Mouse (Mus musculus): Measurements from ENCODE around the gene Blm.

The Blm gene

DNA sequence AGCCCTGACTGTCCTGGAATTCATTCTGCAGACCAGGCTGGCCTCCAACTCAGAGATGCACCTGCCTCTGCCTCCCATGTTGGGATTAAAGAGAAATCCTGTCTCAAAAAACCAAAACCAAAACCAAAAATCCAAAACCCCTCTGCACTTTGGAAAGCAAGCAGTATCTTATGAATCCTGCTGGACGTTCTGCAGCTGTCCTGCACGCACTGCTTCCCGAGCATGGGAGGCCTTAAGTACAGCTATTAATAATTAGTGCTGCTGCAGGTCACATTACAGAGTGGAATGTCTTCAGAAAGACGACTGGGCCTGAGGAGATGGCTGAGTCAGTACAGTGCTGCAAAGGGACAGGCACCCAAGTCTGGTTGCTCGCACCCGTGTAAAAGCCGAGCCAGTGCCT, 73.0 kb downstream of the Blm start:
- no peak for DNase-seq (ENCODE audit: low spot score in 2 of 2)

DNA sequence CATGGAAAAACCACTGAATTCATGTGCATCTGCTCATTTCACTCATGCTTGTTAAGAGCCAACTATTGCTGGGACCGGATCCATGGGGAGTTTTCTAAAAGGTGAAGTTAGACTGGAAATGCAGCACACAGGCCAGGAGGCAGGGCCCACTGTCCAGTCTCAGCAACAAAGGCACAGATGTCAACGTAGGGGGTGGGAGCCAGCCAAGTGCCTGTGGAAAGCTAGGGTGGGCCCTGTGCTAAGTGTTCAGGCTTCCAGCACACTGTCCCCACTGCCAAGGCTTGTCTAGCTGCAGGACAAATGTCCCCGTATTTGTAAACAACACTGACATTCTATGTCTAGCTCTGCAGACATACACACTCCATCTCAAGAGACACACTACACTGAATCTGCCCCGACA, 74.0 kb downstream of the Blm start:
- DNase-seq (ENCODE audit: low spot score in 2 of 2), result no peak

DNA sequence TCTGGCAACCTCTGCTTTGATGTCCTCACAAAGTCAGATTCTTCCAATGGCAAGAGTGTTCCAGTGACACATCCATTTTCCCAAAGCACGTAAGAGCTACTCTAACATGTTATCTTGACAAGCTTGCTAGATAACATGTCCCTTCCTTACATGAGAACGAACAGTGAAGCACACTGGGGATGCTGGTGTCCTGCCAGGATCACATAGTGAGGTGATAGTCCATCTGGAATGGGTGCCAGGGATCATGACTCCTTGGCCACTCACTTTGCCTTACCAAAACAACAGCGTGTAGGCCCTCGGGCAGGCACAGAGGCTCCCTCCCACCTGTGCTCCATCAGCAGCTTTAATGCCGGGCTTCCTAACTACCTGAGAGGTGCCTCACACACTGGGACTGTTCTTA, 74.7 kb downstream of the Blm start:
- DNase-seq (ENCODE audit: low spot score in 2 of 2), result no peak

DNA sequence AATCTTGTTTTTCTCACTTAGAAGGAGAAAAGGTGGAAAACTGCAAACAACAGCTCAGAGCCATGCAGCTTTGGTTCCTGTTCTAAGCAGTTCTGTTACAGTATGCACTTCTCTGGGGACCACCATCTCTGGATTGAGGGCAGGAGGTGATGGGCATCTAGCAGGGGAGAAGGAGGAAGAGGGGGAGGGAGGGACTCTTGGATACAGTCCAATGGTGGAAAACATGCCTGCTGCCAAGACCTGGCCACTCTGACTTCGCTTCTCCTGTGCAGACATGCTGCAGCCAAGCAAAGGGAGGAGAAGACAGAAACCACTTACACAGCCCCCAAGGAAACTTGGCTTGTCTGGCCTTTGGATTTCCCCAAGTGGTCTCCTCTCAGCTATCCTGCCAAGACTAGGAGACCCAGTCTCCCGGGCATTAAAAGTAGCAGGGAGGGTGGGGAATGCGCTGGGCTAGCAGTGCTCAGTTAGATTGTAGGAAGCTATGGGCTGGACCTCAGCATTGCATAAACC, 77.0 kb downstream of the Blm start:
- DNase-seq (ENCODE audit: low spot score in 2 of 2), result no peak

DNA sequence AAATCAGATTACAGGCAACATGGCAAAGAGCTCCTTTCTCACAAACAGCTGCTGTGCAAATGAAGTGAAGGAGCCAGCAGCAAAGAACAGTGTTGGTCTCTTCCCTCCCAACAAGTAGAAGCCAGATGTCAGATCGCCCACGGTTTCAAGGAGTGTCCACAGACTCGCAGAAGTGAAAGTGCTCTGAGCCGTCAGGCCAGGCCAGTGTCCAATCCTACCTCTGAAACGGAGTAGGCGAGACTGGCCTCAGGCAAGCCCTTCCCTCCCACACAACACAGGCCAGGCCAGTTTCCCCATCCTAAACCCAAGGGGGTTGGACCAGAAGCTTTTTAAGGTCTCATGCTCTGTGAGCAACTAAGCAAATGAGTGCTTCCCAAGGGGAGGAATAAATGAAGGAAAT, 77.7 kb downstream of the Blm start:
- no peak for DNase-seq (ENCODE audit: low spot score in 2 of 2)

DNA sequence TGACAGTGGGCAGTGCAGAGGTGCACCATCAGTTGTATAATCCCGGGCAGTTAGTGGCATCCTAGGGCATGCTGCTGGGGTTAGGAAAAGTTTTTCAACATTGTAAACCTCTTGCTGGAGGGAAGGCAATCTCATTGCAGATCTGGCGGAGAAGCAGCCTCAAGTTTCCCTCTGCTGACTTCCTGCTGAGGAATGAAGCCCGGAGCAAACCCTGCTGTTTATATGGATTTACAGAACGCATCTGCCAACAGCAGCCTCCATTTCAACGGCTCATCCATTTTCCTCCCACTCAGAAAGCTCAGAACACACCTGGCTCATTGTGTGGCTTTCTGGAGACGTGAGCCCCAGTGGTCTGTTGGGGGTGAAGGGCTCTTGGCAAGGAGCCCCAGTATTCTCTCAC, 78.6 kb downstream of the Blm start:
- no peak for DNase-seq (ENCODE audit: low spot score in 2 of 2)

DNA sequence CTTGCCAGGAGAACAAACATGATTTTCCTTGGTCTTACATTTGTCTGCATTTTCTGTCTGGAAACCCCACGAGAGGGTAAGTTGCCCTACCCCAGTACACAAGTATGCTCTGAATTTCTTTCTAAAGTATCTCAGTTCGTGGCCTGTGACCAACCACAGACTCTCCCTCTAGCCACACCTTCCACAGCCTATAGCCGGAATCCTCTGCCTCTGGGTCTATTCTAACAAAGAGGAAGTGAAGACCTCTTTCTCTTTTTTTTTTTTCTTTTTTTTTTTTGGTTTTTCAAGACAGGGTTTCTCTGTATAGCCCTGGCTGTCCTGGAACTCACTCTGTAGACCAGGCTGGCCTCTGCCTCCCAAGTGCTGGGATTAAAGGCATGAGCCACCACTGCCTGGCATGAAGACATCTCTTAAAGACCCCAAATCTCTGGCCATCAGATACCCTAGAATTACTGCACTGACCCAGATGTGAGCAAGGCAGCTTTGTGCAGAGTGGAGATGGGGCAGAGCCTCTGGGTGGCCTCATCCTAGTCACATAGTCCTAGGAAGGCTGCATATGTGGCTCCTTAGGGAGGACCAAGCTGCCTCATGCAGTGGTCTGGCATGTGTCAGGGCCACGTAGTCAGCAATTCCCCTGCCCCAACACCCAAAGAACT, 79.3 kb downstream of the Blm start:
- no peak for DNase-seq (ENCODE audit: low spot score in 2 of 2)

DNA sequence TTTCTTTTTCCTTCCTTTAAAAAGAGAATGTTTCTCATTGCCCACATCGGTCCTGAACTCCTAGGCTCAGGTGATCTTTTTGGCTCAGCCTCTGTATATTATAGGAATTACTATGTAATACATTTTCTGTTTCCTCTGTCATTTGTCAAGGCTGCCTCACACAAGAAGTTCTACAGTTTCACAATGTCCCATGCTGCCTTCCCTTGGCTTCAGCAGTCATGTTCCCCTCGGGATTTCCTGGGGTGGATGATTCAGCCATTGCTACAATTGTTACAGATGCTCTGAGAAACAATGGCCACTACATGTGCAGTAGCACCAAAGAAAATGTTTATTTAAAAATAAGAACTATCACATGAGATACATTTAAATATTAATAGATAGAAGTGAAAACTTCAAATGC, 80.1 kb downstream of the Blm start:
- DNase-seq (ENCODE audit: low spot score in 2 of 2), result no peak

DNA sequence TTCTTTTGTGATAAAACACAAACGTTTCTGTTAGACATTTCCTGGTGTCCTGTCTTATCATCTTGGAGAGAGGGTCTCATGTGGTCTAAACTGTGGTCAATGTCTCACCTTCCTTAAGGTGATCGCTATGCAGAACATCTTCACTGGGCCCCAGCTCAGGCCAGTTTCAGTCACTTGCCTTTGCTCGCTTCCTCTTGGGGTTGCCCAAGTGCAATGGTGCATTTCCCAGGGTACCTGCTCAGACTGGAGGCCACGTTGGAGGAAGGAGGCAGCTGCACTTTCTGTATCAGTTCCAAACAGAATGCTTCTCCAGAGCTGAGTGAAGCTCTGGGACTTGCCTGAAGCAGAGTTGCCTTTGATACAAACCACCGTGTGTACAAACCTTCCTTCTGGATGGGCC, 80.9 kb downstream of the Blm start:
- no peak for DNase-seq (ENCODE audit: low spot score in 2 of 2)

DNA sequence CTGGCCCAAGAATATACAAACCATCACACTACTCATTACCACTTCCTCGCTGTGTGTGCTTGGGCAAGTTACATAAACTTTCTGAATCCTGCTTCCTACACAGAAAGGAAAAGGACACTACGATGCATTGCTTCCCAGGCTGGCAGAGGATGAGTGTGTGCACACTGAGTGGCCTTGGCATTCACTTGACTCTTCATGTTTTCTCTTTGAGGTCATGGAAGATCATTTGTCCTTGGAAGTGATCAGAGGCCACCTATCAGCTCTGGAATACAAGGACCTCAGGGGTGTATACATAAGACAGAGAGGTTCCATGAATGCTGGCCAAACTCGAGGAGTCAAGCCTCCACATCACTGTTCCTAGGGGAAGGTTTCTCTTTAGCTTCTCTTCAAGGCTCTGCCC, 81.8 kb downstream of the Blm start:
- no peak for DNase-seq (ENCODE audit: low spot score in 2 of 2)

DNA sequence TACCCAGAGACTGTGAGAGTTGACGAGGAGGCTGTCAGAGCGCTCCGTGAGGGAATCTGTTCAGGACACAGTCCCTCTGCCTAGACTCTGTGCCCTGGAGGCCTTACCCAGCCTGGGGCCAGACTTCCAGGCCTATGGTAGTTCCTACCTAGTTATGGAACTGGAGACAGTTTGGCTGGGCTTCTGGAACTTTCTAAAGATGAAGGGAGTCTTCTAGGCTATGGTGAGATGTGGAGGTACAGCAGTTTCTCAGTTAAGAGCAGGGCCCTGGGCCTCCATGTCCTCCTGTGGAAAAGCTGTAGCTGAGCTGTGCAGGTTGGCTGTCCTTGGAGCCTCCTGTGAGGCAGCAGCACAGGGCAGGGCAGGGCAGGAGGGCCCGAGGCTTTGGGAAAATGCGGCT, 82.7 kb downstream of the Blm start:
- DNase-seq (ENCODE audit: low spot score in 2 of 2), result no peak

DNA sequence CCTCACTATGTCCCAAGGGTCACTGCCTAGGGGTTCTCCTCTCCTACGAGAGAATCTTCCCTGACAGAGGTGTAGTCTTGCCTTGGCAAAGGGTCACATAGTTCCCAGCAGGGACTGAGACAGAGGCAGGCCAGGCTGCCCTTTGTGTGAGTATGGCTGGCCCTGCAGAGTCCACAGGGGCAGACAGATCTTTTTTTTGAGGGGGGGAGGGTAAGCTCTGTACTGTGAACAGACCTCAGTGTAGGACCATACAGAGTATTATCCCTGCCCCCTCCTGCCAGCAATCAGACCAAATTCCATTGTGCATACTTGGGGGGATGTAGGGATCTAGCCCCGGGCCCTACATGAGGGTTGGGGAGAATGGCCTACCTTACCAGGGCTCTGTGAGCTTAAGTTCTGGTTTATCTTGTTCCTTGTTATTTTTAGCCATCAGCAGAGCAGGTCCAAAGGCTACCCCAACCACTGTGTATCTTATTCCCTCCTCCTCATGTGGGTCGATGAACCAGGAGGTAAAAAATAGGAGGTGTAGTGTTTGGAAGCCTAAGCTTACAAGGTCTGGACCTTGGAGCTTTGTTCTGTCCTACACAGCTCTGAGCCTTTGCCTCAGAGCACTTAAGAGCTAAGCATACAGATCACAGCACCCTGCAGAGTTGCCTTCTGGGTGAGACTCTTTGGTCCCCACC, 83.2 kb downstream of the Blm start:
- no peak for DNase-seq (ENCODE audit: low spot score in 2 of 2)

DNA sequence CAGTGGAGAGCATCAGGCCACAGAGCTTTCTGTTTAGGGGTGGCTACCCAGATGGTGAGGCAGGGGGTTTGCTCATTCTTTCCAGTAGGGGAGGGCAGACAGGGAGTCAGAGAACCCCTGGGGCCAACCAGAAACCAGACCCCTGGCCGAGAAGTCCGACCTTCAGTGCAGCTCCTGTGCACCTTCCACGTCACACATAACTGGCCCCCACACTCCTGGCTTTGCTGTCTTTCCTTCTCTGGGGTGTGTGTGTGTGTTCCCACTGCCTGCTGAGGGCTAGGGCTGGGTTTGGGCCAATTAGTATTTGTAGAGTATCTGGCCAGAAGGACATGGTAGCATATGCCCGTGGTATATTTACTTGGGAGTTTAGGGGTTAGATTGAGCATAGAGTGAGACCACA, 84.6 kb downstream of the Blm start:
- no peak for DNase-seq (ENCODE audit: low spot score in 2 of 2)

DNA sequence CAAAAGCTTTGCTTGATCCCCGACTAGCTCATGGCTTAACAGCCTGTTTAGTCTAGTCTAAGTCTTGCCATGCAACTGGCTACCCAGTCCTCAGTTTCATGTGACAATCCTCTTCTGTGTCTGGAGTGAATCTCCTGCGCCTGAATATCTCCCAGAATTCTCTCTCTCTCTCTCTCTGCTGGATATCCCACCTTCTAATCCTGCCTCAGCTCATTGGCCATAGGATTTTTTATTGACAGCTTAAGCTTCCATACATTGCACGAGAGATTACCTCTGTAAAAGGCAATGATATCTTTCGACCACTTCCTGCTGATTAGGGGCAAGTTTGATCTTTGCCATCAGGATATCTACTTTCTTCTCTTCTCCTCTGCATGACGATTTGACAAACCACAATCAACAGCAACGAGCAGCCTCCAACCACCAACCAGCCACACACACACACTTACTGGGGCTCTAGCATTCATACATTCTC, 85.3 kb downstream of the Blm start:
- DNase-seq (ENCODE audit: low spot score in 2 of 2), result no peak

DNA sequence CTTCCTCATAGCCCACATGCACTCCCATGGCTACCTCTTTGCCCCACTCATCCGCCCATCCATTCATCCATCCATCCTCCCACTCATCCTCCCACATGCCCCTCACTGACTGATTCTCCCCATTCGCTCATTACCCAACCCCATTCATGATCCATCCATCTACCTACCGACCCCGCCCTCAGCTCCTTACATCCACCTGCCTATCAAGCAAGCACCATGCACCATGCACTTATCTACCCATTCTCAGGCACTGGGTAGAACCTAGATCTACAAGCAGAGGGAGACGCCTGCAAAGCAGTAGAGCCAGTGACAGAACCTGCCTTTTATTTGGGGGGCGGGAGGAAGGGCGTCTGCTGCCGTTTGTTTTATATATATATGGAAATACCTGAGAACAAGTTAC, 87.6 kb downstream of the Blm start:
- no peak for DNase-seq (ENCODE audit: low spot score in 2 of 2)

DNA sequence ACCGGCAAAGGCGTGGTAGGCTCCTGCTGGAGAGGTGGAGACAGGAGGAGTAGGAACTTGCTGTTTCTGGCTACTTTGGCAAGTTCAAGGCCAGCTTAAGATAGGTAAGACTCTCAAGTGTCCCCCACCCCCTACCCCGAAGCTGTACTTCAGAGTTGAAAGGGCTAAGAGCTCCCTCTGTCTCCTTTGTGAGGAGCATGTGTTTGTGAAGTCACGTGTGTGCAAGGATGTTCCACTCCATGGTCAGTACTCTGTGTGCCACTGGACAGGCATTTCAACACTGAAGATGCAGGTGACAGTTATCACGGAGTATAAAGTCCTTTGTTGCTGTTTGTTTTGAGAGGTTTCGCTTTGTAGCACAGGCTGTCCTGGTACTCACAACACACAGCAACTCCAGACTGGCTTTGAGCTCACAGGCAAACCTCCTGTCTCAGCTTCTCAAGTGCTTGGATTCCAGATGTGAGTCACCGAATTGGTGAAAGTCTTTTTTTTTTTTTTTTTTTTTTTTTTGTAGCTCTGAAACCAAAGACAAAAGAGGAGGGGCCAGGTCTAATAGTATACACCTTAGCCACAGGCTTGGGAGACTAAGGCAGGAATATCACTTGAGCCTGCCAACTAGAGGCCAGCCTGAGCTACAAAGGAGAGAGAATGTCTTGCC, 88.6 kb downstream of the Blm start:
- no peak for DNase-seq (ENCODE audit: low spot score in 2 of 2)

DNA sequence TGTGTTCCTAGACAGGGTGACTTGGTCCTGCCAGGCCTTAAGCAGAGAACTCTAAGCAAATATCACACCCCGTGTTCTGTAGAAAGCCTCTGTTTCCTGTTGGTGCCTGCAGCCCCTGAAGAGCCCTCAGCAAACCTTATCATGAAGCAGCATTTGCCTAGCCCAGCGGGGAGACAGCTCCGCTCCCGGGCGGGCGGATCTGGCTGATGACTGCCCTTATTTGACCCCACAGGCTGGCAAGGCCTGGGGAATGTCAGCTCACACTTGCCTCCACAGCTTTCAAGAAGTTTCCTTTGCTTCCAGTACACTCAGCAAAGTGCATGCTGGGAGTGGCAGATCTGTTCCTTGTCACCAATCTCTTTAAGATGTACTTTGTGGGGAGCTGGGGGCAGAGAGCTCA, 89.4 kb downstream of the Blm start:
- no peak for DNase-seq (ENCODE audit: low spot score in 2 of 2)

DNA sequence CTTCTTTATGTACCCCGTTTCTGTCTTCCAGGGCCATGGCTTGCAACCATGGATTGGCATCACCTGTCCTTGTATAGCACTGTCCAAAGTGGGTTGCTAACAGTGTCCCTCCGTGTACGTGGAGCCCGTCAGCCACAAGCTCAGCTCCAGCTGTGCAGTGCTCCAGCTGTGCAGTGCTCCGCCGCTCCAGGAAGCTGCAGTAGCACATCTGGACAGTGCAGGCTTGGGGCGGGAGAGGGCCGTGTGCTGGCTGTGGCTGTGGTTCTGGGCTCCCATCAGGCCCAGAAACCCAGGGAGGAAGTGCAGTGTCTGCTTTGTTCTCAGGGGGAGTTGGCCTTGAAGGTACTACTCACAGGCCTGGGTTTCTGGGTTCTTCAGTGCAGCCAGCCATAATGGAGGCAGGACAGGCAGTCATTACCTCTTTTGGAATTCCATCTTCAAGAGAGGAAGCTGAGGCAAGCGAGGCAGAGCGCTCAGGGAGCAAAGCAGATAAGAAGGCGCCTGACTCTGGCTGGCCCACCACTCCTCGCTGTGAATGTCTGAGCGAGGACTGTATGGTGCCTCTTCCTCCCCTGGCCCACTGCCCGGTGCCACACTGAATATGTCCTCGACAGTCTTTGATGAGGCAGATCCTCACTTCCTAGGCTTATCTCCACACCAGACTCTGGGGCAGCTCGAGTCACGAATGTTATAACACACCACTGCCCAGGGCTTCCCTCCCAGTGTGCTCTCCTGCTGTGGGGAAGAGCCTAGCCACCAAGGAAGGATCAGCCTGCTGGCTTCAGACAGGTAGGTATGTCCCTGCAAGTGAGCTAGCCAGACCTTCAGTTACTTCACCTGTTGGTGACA, 90.3 kb downstream of the Blm start:
- DNase-seq (ENCODE audit: low spot score in 2 of 2), result no peak

DNA sequence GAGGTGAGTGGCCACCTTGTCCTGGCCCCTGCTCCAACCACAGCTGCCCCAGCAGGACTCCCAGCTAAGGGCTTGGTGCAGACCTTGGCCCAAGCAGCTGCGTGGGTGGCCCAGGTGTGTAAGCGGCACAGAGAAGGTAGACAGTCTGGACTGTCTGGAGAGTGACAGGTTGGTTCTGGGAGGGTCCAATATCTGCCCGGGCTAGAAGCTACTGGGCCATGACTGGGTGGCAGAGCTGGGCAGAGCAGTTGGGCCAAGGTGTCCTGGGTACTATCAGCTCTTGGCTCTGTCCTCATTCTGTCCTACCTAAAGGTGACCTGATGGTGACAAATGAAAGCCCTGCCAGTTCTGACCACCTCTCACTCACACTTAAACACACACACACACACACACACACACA, 91.8 kb downstream of the Blm start:
- DNase-seq (ENCODE audit: low spot score in 2 of 2), result no peak

DNA sequence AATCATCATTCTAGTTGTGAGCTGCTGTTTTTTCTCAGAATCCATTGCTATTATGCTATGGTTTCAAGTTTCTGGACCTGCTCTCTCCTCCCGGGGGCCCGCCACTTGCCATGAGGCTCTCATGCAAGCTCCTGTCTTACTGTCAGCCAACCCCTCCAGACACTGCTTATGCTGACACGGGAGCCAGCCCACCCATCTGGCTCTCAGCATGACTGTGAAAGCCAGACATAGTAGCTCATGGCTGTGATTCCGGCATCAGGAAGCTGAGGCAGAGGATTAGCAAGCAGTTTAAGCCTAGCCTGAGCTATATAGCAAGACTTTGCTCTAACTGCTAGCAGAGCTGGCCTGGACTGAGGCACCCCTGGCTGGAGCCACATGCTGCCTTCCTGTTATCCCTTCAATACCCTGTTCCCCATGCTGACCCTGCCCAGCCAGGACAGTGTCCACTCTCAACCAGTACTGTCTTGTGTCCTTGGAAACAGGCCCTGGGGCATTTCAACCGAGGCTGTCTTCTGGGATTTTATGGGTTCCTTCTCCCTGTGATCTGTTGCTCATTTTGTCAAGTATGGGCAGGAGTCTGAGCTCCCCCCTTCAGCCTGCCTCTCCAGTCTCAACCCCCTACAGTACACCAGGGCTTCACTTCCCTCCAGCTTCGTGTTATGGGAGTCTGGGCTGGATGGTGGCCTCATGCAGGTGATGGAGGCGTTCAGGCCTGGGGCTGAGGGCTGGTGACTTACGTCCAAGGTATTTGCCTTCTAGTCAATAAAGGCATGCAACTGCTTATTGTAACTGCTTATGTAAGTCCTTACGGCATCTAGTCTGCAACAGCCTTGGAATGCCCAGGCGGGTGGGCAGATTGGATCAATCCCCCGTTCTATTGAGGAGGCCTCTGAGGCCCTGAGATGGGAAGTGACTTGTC, 92.7 kb downstream of the Blm start:
- no peak for DNase-seq (ENCODE audit: low spot score in 2 of 2)

DNA sequence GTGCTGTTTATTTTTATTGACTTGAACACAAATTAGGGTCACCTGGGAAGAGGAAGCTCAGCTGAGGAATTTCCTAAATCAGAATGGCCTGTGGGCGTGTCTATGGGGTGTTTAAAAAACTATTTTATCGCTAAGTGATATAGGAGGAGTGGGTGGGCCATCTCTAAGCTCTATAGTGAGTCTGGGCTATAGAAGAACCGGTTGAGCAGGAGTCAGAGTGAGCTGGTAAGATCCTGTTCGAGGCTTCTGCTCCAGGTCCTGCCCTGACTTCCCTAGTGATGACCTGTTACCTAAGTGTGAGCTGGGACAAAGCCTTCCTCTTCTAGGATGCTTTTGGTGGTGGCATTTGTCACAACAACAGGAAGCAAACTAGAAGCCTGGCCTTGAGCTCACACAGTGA, 94.2 kb downstream of the Blm start:
- DNase-seq (ENCODE audit: low spot score in 2 of 2), result no peak

Measured in right cerebral cortex, postnatal 36 days (tissue).